In the genomic region with DNA sequence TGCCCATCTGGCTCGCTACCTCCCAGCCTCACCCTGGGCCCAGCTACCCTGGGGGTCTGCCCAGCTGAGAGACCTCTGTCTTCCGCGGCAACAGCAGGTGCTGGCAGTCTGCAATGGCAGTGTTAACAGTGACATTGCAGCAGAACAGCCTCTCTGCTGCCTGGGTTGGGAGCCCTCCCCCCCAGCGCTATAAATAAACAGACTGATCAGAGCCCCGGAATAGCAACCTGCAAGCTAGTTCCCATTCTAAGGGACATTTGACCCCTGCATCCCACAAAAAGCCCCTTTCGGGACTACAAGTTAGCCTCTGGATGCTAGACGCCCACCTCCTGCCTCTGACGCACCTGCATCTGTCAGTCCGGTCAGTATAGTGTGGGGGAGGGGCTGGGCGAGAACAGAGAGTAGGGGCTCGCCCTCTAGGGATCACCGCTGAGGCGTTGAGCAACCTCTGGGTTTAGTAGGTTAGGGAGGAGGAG, we compare ENCODE assay signal across 8 mouse cellular contexts. TPM values are rescaled to one million over a fixed set of nuclear protein-coding genes. Genes with fewer than 3 reads are reported as not detected.
DNase-seq lines count a peak whose midpoint lies in the region; ATAC-seq lines count a peak whose summit lies in the region.

A gene (minus strand): TSS at position 158 of the 476 bp plus-strand sequence.

- H3K9me3 ChIP-seq in intestine, embryonic 15.5 days: no peaks in the 10 kb centered on the region
- no peaks in the 10 kb centered on the region for H3K9me3 ChIP-seq in midbrain, embryonic 12.5 days

- ATAC-seq in intestine, embryonic 15.5 days: no peak
- ATAC-seq in midbrain, embryonic 12.5 days (ENCODE audit: low FRiP score, low read depth): no peak

- peak within 1 kb of the TSS; percentile 7; the same call in 1 of the 2 replicates for H3K4me3 ChIP-seq in intestine, embryonic 15.5 days (replicated peaks)
- peak within 1 kb of the TSS; percentile 19 for H3K4me3 ChIP-seq in midbrain, embryonic 12.5 days

- peak within 1 kb of the TSS; percentile 39 for H3K9ac ChIP-seq in intestine, embryonic 15.5 days
- H3K9ac ChIP-seq in midbrain, embryonic 12.5 days (replicated peaks): 0 out of 2 replicates have a peak within 1 kb of the TSS, but pooled peaks have one; percentile 24

- H3K27ac ChIP-seq in intestine, embryonic 15.5 days: no peak within 1 kb of the TSS
- H3K27ac ChIP-seq in midbrain, embryonic 12.5 days (replicated peaks): no peak within 1 kb of the TSS

- peaks cover 9% of the 10 kb centered on the region for H3K4me1 ChIP-seq in intestine, embryonic 15.5 days (replicated peaks)
- peaks cover 13% of the 10 kb centered on the region for H3K4me1 ChIP-seq in midbrain, embryonic 12.5 days

- DNase-seq in adrenal gland, postnatal 14 days: peak; percentile 44
- DNase-seq in adrenal gland, adult 2 months: no peak
- DNase-seq in A20 (ENCODE audit: low read depth, low spot score): peak; percentile 92
- DNase-seq in cerebellum, postnatal 36 days: peak; percentile 45 to 50
- DNase-seq in gastrocnemius, postnatal 4 days (ENCODE audit: low spot score in 2 of 2): no peak
- peak; percentile 52 for DNase-seq in thymus, postnatal 25 days

- peak within 1 kb of the TSS; percentile 52 for H3K4me2 ChIP-seq in intestine, embryonic 15.5 days (replicated peaks)
- H3K4me2 ChIP-seq in midbrain, embryonic 12.5 days (replicated peaks): peak within 1 kb of the TSS; percentile 44

- H3K27me3 ChIP-seq in intestine, embryonic 15.5 days (replicated peaks): peaks cover 13% of the 10 kb centered on the region; the same call in 1 of the 2 replicates
- H3K27me3 ChIP-seq in midbrain, embryonic 12.5 days: peaks cover 29% of the 10 kb centered on the region

- 4% methylated on average over 13 of the region's 13 CpGs for WGBS in intestine, embryonic 15.5 days
- 7% methylated on average over 13 of the region's 13 CpGs for WGBS in midbrain, embryonic 12.5 days

- no peaks in the 10 kb centered on the region for H3K36me3 ChIP-seq in intestine, embryonic 15.5 days
- no peaks in the 10 kb centered on the region for H3K36me3 ChIP-seq in midbrain, embryonic 12.5 days

RNA-seq across cellular contexts. Expression of the gene that starts here (rescaled TPM):
- total RNA-seq in adrenal gland, postnatal 14 days (2021): 0.94 TPM in 1 of 2 replicates, not detected in the other
- total RNA-seq in adrenal gland, adult 2 months (2021): 1 to 10 TPM in 1 of 2 experiments, not detected in 1; 1.0 TPM
- polyA plus RNA-seq in adrenal gland, adult 2 months (2012; rRNA removed): 0.11 and 0.59 TPM in 2 replicates
- 10 to 100 TPM; 81.2 to 83.4 TPM for total RNA-seq in gastrocnemius, postnatal 4 days (2021)
- not detected in 2 replicates for polyA plus RNA-seq in intestine, embryonic 15.5 days (2015; fragmentation: Nextera tagmentation; extraction: Ambion mirVana)
- polyA plus RNA-seq in midbrain, embryonic 12.5 days (2016; fragmentation: Nextera tagmentation; extraction: Ambion mirVana): 0.99 TPM in 1 of 2 replicates, not detected in the other

Comparison
In these comparisons a context has a peak if more than half of its experiments do, and no peak if none do; other contexts are left out.
1. RNA of the gene that starts here (total RNA-seq): 81.2 to 83.4 TPM in gastrocnemius, postnatal 4 days; 1.0 TPM in adrenal gland, adult 2 months and 0.94 TPM in adrenal gland, postnatal 14 days; every median in the first group is over 10 times any median in the second.
2. Peak in DNase-seq in adrenal gland, postnatal 14 days; RNA of the gene not detected or under 1 TPM.
3. DNase-seq: peak in A20 (single experiment), cerebellum, postnatal 36 days (2 of 2) and thymus, postnatal 25 days (single experiment); none in adrenal gland, adult 2 months (single experiment) and gastrocnemius, postnatal 4 days (0 of 2).